Mouse (Mus musculus) cerebellum, adult 9-11 months (tissue): ENCODE measurements around the gene Ethe1.
A peak's percentile ranks its signal among the peaks of the same experiment; 100 is the strongest.
"Not testable (repeated sequence)": the region's sequence is repeated elsewhere in the genome, so short reads cannot be mapped to it uniquely, and the experiment has no call there.

ENCODE experiments used
- DNase-seq: peaks from one replicate; pipeline ENCODE4 v3.0.0; 2022

Ethe1 gene

GRCm38 (mm10) chr7:24614816-24615215, 27.5 kb downstream of the Ethe1 start:
- no peak for DNase-seq

GRCm38 (mm10) chr7:24617763-24618162, 30.4 kb downstream of the Ethe1 start:
- no peak for DNase-seq

DNA sequence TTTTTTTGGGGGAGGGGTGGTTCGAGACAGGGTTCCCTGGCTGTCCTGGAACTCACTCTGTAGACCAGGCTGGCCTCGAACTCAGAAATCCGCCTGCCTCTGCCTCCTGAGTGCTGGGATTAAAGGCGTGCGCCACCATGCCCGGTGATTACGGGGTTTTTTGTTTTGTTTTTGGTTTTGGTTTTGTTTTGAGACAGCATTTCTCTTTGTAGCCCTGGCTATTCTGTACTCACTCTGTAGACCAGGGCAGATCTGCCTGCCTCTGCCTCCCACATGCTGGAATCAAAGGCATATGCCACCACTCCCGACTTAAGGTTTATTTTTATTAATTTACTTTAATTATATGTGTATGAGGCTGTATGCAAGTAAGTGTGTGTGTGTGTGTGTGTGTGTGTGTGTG, 31.0 kb downstream of the Ethe1 start:
- not testable (repeated sequence) for DNase-seq

- no peak for DNase-seq
Observed at GRCm38 (mm10) chr7:24619671-24620397, 32.5 kb downstream of the Ethe1 start.

- DNase-seq, result no peak
Observed at GRCm38 (mm10) chr7:24621193-24621592, 33.9 kb downstream of the Ethe1 start.

DNA sequence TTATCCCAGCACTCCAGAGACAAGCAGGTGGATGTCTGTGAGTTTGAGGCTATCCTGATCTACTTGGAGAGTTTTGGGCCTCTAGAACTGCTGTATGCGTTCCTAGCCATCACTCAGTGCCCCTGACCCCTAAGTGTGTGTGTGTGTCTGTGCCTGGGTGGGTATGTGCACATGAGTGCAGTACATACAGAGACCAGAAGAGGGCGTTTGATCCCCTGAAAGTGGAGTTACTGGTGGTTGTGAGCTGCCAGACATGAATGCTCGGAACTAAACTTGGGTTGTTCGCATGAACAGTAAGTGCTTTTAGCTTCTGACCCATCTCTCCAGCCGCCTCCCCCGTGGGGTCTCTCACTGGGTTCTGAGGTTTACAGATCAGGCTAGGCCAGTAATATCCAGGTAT, 35.6 kb downstream of the Ethe1 start:
- no peak for DNase-seq

- DNase-seq, result peak; percentile 35
Observed at GRCm38 (mm10) chr7:24628685-24629610, 41.6 kb downstream of the Ethe1 start.

DNA sequence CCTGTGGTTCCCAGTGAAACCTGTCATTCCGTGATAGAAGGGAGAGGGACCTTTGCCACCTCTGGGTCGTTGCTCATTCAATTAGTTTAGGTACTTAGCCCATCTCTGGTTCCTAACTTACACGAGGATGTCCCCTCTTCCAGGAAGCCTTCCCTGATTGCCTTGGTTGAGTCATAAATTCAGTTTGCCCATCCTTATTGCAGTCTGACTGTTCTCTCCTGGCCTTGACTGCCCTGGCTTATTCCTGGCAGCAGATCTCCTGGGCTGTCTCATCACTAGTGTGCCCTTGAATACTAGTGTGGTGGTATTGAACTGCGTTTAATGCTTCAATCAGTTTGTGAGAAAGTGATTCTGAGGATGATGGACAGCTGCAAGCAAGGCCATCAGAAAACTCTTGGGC, 42.3 kb downstream of the Ethe1 start:
- DNase-seq, result no peak

DNA sequence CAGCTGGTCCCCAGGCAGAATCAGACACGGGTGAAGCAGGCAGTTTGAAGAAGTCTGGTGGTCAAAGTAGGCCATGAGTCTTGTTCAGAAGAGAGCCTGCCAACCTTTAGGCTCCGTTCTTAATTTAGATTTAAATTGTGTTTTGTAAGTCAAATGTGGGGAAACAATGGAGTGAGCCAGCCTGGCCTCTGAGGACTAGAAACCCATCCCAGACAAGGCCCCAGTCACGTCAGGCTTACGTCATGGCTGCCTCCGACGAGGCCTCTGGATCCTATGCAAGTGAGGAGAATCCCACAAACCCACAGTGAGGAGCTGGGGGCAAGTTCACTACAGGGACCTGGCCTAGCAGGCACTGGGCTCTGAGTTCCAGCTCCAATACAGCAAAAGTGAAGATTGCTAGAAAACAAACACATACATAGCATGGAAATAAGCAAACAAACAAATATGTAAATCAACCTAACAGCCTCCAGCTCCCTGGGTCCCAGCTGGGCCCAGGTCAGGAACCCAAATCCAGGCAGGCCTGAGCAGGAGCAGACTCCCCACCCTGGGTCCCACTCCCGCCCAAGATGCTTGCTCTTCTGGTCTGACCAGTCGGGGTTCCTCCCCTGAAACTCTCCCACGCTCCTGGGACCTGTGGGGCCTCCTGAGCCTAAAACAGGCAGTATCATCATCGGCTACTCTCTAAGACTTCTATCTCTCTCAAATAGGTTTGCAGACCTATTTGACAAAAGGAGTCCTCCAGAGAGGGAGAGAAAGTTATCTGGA, 43.0 kb downstream of the Ethe1 start:
- DNase-seq, result no peak

DNA sequence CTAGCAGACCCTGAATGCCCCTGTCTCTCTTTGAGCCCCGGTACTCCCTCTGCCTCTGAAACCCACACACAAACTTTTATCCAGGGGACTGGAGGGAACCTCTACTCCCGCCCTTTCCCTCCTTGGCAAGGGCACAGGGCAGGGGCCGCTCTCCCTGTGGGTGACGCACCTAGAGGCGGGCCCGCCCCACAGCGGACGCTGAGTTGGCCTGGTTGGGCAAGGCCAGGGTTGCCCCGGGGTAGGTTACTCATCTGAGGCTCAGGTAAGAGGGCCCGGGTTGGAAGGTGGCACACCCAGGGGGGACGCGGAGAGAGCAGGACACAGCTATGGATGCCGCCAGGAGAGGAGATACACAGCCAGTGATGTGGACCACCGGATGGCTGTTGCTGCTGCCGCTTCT, 48.9 kb downstream of the Ethe1 start, which contains the start of gene Lypd3:
Lypd3 (plus strand) TSS at position 287 of the 400 bp plus-strand sequence.
- DNase-seq, result no peak

DNA sequence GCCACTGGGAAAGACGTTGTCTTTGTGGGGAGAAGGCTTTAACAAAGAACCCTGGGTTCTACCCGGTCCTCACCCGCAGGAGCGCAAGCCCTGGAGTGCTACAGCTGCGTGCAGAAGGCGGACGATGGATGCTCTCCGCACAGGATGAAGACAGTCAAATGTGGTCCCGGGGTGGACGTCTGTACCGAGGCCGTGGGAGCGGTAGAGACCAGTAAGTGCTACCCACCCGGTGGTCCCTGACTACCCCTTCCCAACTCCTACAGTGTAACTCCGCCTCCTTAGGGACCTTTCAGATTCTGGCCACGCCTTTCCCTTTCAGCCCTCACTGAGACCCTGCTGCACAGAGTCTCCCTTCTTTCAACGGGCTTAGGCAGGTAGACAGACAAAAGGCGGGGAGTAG, 49.7 kb downstream of the Ethe1 start:
- no peak for DNase-seq

DNA sequence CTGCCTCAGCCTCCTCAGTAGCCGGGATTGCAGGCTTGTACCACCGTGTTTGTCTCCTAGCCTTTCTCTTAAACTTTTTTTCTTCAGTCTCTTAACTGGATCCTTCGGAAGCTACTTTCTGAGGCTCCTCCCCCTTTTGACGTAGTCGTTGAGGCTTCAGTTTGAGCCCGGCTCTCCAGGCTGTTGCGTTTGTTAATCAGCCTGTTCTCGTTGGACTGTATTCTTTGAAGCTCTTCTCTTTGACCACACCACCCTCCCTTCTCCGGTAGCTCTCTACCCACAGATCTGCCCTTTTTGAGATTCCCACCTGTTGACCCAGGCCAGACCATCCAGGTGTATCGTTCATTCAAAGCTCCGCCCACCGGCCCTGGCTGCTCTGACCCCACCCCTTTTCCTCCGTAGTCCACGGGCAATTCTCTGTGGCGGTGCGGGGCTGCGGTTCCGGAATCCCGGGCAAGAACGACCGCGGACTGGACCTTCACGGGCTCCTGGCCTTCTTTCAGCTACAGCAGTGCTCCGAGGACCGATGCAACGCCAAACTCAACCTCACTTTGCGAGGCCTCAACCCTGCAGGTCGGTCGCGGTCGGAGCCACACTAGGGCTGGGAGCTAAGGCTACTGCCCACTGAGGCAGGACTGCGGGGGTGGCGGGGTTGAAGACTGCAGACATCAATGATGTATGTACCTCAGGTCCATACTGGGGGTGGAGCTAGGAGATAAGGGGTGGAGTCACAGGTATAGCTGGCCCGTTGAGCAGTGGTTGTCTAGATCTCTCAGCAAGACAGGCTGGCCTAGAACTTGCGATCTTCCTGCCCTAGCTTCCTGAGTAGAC, 50.9 kb downstream of the Ethe1 start:
- DNase-seq, result no peak

- DNase-seq, result no peak
Observed at GRCm38 (mm10) chr7:24640450-24640849, 53.1 kb downstream of the Ethe1 start.

- peak; percentile 11 for DNase-seq
Observed at GRCm38 (mm10) chr7:24642491-24642890, 55.1 kb downstream of the Ethe1 start.

DNA sequence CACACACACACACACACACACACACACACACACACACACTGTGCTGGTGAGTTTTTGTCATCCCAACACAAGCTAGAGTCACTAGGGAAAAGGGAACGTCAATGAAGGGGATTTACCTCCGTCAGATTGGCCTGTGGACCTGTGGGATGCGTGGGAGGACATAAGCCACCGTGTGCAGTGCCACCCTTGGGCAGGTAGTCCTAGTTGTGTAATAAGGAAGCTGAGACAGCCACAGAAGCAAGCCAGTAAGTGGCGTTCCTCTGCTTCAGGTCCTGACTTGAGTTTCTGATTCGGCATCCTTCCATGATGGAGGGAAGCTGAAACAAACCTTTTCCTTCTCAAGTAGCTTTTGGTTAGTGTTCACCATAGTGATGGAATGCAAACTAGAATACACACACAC, 57.1 kb downstream of the Ethe1 start:
- no peak for DNase-seq

DNA sequence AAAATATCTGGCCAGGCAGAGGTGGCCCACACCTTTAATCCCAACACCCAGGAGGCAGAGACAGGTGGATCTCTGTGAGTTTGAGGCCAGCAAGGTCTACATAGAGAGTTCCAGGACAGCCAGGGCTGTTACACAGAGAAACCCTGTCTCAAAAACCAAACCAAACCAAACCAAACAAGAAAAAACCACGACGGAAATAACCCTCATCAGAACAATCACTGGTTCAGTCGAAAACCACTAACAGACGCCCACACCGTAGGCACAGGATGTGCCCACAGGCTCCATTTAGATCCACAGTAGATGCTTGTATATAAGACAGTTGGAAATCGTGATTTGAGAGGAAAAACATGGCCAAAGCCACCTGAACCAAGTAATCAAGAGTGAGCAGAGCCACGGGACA, 57.7 kb downstream of the Ethe1 start:
- no peak for DNase-seq

DNA sequence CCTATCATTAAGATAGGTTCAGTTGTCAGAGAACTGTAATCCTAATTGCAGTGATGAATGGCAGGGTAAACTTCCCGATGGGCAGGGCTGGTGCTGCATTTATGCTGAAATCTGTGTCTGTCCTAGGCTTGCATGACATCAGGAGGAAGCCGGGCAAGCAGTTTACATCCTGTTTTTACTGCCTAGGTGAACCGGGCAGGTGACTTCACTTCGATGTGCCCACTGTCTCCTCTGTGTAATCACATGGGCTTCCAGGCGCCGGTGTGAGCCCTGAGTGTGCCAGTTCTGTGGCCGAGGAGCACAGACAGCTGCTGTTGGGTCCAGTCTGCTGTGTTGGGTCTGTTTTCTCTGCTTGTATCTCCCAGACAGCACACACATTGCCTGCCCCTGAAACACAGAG, 59.1 kb downstream of the Ethe1 start:
- DNase-seq, result no peak

DNA sequence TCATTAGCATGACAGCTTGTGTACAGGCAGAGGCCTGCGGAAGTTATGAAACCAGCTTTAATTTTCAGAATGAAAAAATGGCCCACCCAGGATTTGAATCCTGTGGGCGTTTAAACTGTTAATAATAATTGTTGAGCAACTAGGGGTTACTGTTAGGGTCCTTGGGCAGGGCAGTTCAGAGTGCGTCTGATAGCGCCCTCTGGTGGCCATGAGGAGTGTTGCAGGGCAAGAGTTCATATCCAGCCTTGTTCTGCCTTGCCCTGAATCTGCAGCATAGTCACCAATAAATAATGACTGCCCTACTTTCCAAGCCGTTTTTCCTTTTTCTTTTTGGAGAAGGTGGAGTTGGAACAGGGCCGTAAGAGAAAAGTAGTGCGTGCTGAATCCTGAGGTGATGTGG, 66.3 kb downstream of the Ethe1 start:
- peak; percentile 14 for DNase-seq
